Mouse (Mus musculus): ENCODE results near the gene Vmn2r117. TPM values are rescaled to one million over a fixed set of nuclear protein-coding genes. Genes with fewer than 3 reads are reported as not detected.
"Not testable (repeated sequence)": the region's sequence is repeated elsewhere in the genome, so short reads cannot be mapped to it uniquely, and the experiment has no call there.

Vmn2r117 gene
- polyA plus RNA-seq (2015; fragmentation: Nextera tagmentation; extraction: Ambion mirVana), result not detected in 2 replicates

DNA sequence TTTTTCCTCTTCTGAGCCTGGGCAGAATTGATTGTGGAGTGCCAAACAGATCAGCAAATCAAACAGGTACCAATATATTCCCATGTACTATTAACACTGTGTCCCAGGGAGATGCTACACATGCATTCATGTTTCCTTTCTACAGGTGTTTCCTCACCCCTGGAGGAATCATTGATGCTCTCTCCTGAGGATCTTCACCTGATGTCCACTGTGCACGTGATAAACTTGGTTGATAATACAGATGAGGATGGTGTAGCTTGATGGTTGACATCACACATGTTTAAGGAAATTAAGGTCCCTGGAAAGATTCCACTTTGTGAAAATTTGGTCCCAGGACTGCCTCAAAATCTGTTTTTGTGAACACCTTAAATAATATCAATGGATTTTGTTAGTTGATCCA is at the start of gene Vmn2r117:
TSS of gene Vmn2r117 (minus strand) at position 101 of the 400 bp plus-strand sequence.
- H3K9me3 ChIP-seq; H3K4me2 ChIP-seq (replicated peaks); H3K4me3 ChIP-seq; H3K4me1 ChIP-seq; H3K9ac ChIP-seq; H3K27me3 ChIP-seq; ATAC-seq (ENCODE audit: low FRiP score, low read depth); H3K36me3 ChIP-seq; H3K27ac ChIP-seq: not testable (repeated sequence)
- WGBS, result 54% methylated on average over 1 of the region's 1 CpGs

GRCm38 (mm10) chr17:23522941-23523732 is 43.6 kb upstream of the Vmn2r117 start:
- not testable (repeated sequence) for H3K4me3 ChIP-seq; H3K9ac ChIP-seq; H3K9me3 ChIP-seq; H3K4me2 ChIP-seq (replicated peaks); ATAC-seq (ENCODE audit: low FRiP score, low read depth); H3K4me1 ChIP-seq; H3K36me3 ChIP-seq; H3K27me3 ChIP-seq; H3K27ac ChIP-seq
- 66% methylated on average over 30 of the region's 30 CpGs for WGBS

GRCm38 (mm10) chr17:23518701-23519423 is 39.4 kb upstream of the Vmn2r117 start:
- Histone ChIP-seq H3K9me3 (peaks cover 7% of the 10 kb centered on the region), H3K27me3 (no peaks in the 10 kb centered on the region), H3K27ac (no peak overlapping the region), H3K4me1 (no peaks in the 10 kb centered on the region), H3K36me3 (no peaks in the 10 kb centered on the region), H3K9ac (no peak overlapping the region), H3K4me3 (no peak overlapping the region), H3K4me2 (replicated peaks) (no peak overlapping the region)
- ATAC-seq (ENCODE audit: low FRiP score, low read depth), result no peak; the same call in 1 of the 2 replicates
- WGBS, result 70% methylated on average over 2 of the region's 2 CpGs

DNA sequence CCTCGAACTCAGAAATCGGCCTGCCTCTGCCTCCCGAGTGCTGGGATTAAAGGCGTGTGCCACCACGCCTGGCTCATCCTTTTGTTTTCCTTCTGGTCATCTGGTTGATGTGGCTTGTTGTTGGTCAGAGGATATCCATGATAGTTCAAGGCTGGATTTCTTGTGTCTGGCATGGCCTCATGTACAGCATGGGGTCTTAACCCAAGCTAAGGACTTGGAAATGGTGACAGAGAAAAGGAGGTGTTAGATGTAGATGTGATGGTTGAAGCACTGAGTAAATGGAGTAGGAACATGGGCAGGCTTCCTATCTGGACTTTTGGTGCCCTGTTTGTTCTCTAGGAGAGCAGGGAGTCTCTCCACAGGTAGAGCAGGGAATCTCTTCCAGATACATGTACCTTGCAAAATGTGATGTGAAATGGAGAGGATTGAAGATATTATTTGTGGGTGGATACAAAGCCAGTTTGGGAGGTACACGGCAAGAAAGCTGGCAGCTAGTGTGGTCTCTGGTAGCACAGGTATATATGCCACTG is 46.3 kb downstream of the Vmn2r117 start:
- Histone ChIP-seq H3K27ac (no peak overlapping the region), H3K36me3 (no peaks in the 10 kb centered on the region), H3K27me3 (no peaks in the 10 kb centered on the region), H3K4me3 (no peak overlapping the region), H3K4me1 (no peaks in the 10 kb centered on the region), H3K9me3 (peaks cover 7% of the 10 kb centered on the region), H3K4me2 (replicated peaks) (no peak overlapping the region), H3K9ac (no peak overlapping the region)
- 78% methylated on average over 6 of the region's 6 CpGs for whole genome bisulfite sequencing
- 0 out of 2 replicates have a peak, but pooled peaks have one; percentile 40 for ATAC-seq (ENCODE audit: low FRiP score, low read depth)

Other genes starting within 250 kb of the Vmn2r117 start
- not detected in 2 replicates for gene Vmn2r114, start 167.2 kb downstream of the Vmn2r117 start, polyA plus RNA-seq (2015; fragmentation: Nextera tagmentation; extraction: Ambion mirVana)
- gene Vmn2r115, start 136.0 kb downstream of the Vmn2r117 start, polyA plus RNA-seq (2015; fragmentation: Nextera tagmentation; extraction: Ambion mirVana), result not detected in 2 replicates
- not detected in 2 replicates for gene Vmn2r116, start 95.1 kb downstream of the Vmn2r117 start, polyA plus RNA-seq (2015; fragmentation: Nextera tagmentation; extraction: Ambion mirVana)
- gene Zfp213, start 84.5 kb upstream of the Vmn2r117 start, polyA plus RNA-seq (2015; fragmentation: Nextera tagmentation; extraction: Ambion mirVana), result 21.0 and 21.7 TPM in 2 replicates
- 19.9 and 22.2 TPM in 2 replicates for gene Zfp13, start 119.8 kb upstream of the Vmn2r117 start, polyA plus RNA-seq (2015; fragmentation: Nextera tagmentation; extraction: Ambion mirVana)
- gene Zscan10, start 121.2 kb upstream of the Vmn2r117 start, polyA plus RNA-seq (2015; fragmentation: Nextera tagmentation; extraction: Ambion mirVana), result 0.56 and 0.57 TPM in 2 replicates
- gene Mmp25, start 165.6 kb upstream of the Vmn2r117 start, polyA plus RNA-seq (2015; fragmentation: Nextera tagmentation; extraction: Ambion mirVana), result 0.81 and 1.0 TPM in 2 replicates
- gene Bicdl2, start 180.8 kb upstream of the Vmn2r117 start, polyA plus RNA-seq (2015; fragmentation: Nextera tagmentation; extraction: Ambion mirVana), result 1.7 and 2.2 TPM in 2 replicates
- gene Hcfc1r1, start 193.9 kb upstream of the Vmn2r117 start, polyA plus RNA-seq (2015; fragmentation: Nextera tagmentation; extraction: Ambion mirVana), result 65.0 and 66.9 TPM in 2 replicates
- 45.6 and 48.4 TPM in 2 replicates for gene Thoc6, start 194.2 kb upstream of the Vmn2r117 start, polyA plus RNA-seq (2015; fragmentation: Nextera tagmentation; extraction: Ambion mirVana)
- 15.4 and 17.1 TPM in 2 replicates for gene Tnfrsf12a, start 197.8 kb upstream of the Vmn2r117 start, polyA plus RNA-seq (2015; fragmentation: Nextera tagmentation; extraction: Ambion mirVana)
- gene Cldn6, start 199.6 kb upstream of the Vmn2r117 start, polyA plus RNA-seq (2015; fragmentation: Nextera tagmentation; extraction: Ambion mirVana), result 16.8 and 19.8 TPM in 2 replicates
- 8.3 and 10.1 TPM in 2 replicates for gene Cldn9, start 204.3 kb upstream of the Vmn2r117 start, polyA plus RNA-seq (2015; fragmentation: Nextera tagmentation; extraction: Ambion mirVana)
- 2.3 and 3.0 TPM in 2 replicates for gene 1520401A03Rik, start 243.1 kb upstream of the Vmn2r117 start, polyA plus RNA-seq (2015; fragmentation: Nextera tagmentation; extraction: Ambion mirVana)
- 47.5 and 52.8 TPM in 2 replicates for gene Pkmyt1, start 246.6 kb upstream of the Vmn2r117 start, polyA plus RNA-seq (2015; fragmentation: Nextera tagmentation; extraction: Ambion mirVana)

Measured in limb, embryonic 13.5 days (tissue).